Mouse (Mus musculus) large intestine, adult 2 months (tissue): Measurements from ENCODE around the gene Theg. TPM values are rescaled to one million over a fixed set of nuclear protein-coding genes. Genes with fewer than 3 reads are reported as not detected.

Experiments used
- polyA plus RNA-seq: library from polyadenylated mRNA; depleted of rRNA; stranded (reverse); fragments of >200 nt; gene quantifications from 2 replicates; pipeline ENCODE4 v1.2.3, GENCODE M21; 2012; rRNA removed

Theg gene
- polyA plus RNA-seq, 1 experiment = not detected

Other genes starting within 250 kb of the Theg start
- gene Vmn2r82, start 230.8 kb downstream of the Theg start, polyA plus RNA-seq = not detected in 2 replicates
- not detected in 2 replicates for gene Vmn2r83, start 118.6 kb downstream of the Theg start, polyA plus RNA-seq
- gene Plpp2, start 53.5 kb downstream of the Theg start, polyA plus RNA-seq = 288 and 296 TPM in 2 replicates
- 66.3 and 88.2 TPM in 2 replicates for gene Mier2, start 32.1 kb downstream of the Theg start, polyA plus RNA-seq
- 0.66 and 0.68 TPM in 2 replicates for gene C2cd4c, start 26.7 kb upstream of the Theg start, polyA plus RNA-seq
- gene Shc2, start 50.6 kb upstream of the Theg start, polyA plus RNA-seq = 1.4 and 1.9 TPM in 2 replicates
- 0.06 TPM in 1 of 2 replicates, not detected in the other for gene Odf3l2, start 58.4 kb upstream of the Theg start, polyA plus RNA-seq
- gene Madcam1, start 77.2 kb upstream of the Theg start, polyA plus RNA-seq = 13.9 and 17.1 TPM in 2 replicates
- 43.3 and 49.2 TPM in 2 replicates for gene Tpgs1, start 82.0 kb upstream of the Theg start, polyA plus RNA-seq
- 178 and 188 TPM in 2 replicates for gene Cdc34, start 94.9 kb upstream of the Theg start, polyA plus RNA-seq
- gene Gzmm, start 101.7 kb upstream of the Theg start, polyA plus RNA-seq = 0.73 and 0.88 TPM in 2 replicates
- 808 and 1,022 TPM in 2 replicates for gene Bsg, start 117.2 kb upstream of the Theg start, polyA plus RNA-seq
- 4.0 and 5.2 TPM in 2 replicates for gene Hcn2, start 129.3 kb upstream of the Theg start, polyA plus RNA-seq
- gene Polrmt, start 159.2 kb upstream of the Theg start, polyA plus RNA-seq = 57.5 and 63.7 TPM in 2 replicates
- not detected in 2 replicates for gene Fgf22, start 167.7 kb upstream of the Theg start, polyA plus RNA-seq
- 119 and 129 TPM in 2 replicates for gene Rnf126, start 179.6 kb upstream of the Theg start, polyA plus RNA-seq
- gene Fstl3, start 189.9 kb upstream of the Theg start, polyA plus RNA-seq = 12.9 and 13.6 TPM in 2 replicates
- gene Prss57, start 203.6 kb upstream of the Theg start, polyA plus RNA-seq = 0.29 and 0.48 TPM in 2 replicates
- 15.4 and 17.6 TPM in 2 replicates for gene Palm, start 206.2 kb upstream of the Theg start, polyA plus RNA-seq
- 299 and 402 TPM in 2 replicates for gene Misp, start 233.7 kb upstream of the Theg start, polyA plus RNA-seq